Mouse (Mus musculus) liver, embryonic 14.5 days (tissue): ENCODE measurements around the gene Cd151.

Experiments used
- CTCF ChIP-seq: IDR thresholded peaks from 2 replicates; pipeline ENCODE4 v1.5.1; 2016; ENCODE audit warnings: antibody characterized with exemption, low read depth, control low read depth
- EP300 ChIP-seq: IDR thresholded peaks from 2 replicates; pipeline ENCODE4 v1.6.1; 2016; ENCODE audit warnings: antibody characterized with exemption, low read depth

GRCm38 (mm10) chr7:141426948-141427730 lies 40.1 kb upstream of the Cd151 start:
- TF ChIP-seq CTCF, result no peak
- no peak for TF ChIP-seq EP300
